Mouse (Mus musculus): Measurements from ENCODE around the gene Tex261.

DNA sequence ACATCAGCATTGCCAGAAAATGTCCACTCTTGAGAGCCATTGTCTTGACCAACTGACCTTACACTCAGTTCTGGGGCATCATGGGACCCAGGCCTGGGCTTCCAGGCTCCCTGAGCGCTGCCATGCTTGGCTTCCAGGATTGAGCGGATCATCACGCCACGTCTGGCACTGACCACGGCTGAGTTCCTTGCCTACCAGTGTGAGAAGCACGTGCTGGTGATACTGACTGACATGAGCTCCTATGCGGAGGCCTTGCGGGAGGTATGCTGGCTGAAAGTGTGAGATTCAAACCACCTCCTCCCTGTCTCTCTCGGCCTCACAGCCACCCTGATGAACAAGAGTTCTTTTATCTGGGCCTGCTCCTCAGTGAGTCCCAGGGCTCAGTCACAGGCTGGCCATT is 19.6 kb downstream of the Tex261 start:
- TF ChIP-seq MYOG (IDR thresholded peaks at IDR 0.05; ENCODE audit: control insufficient read depth, extremely low read depth, insufficient read length) (no peak), CTCF (IDR thresholded peaks at IDR 0.05; ENCODE audit: control insufficient read depth, insufficient read depth, insufficient read length) (no peak), MYOD1 (IDR thresholded peaks at IDR 0.05; ENCODE audit: control insufficient read depth, insufficient read length, low read depth) (no peak), MAX (IDR thresholded peaks at IDR 0.05) (no peak), USF1 (IDR thresholded peaks at IDR 0.05; ENCODE audit: low read depth) (no peak), FOSL1 (IDR thresholded peaks at IDR 0.05; ENCODE audit: insufficient read depth, low read length, poor library complexity, severe bottlenecking) (no peak), CEBPB (IDR thresholded peaks at IDR 0.05; ENCODE audit: low read depth) (no peak)

Data from C2C12 (cell line).